Mouse (Mus musculus) MEL (cell line): ENCODE results near the gene Homer2. TPM values are rescaled to one million over a fixed set of nuclear protein-coding genes. Genes with fewer than 3 reads are reported as not detected.
A peak's percentile ranks its signal among the peaks of the same experiment; 100 is the strongest.

Experiments
- DNase-seq: peaks from one replicate; pipeline ENCODE4 v3.0.0; 2011; ENCODE audit warnings: low read depth, low spot score
- H3K27ac ChIP-seq: 2 replicates; pipeline ENCODE4 v1.5.1; 2012; ENCODE audit warnings: low read depth, mild to moderate bottlenecking, control low read depth, low read length, moderate library complexity; ENCODE audit not compliant: control insufficient read depth
- H3K27me3 ChIP-seq, 2 experiments: fragments of 150-350 bp in 1 of 2; sonication (generic) in 1 of 2; 2 replicates each; pipeline ENCODE4 v1.6.1; 2012; ENCODE audit warnings: low read length in 2 of 2, mild to moderate bottlenecking in 2 of 2, improper control_type of control experiment in 1 of 2, moderate library complexity in 1 of 2; ENCODE audit not compliant: insufficient read depth in 2 of 2, control insufficient read depth in 1 of 2
- H3K36me3 ChIP-seq, 2 experiments: 2 replicates each; pipeline ENCODE4 v1.6.1; 2012 to 2014; ENCODE audit warnings: low read length in 2 of 2, improper control_type of control experiment in 1 of 2, inconsistent platforms in 1 of 2, mild to moderate bottlenecking in 1 of 2; ENCODE audit not compliant: insufficient read depth in 2 of 2, control insufficient read depth in 1 of 2
- H3K4me1 ChIP-seq, 2 experiments: fragments of 150-350 bp in 1 of 2; sonication (generic) in 1 of 2; 2 replicates each; pipeline ENCODE4 v1.6.1; 2012; ENCODE audit warnings: low read length in 2 of 2, improper control_type of control experiment in 1 of 2, mild to moderate bottlenecking in 1 of 2; ENCODE audit not compliant: insufficient read depth in 2 of 2, control insufficient read depth in 1 of 2
- H3K4me3 ChIP-seq, 2 experiments: fragments of 150-350 bp in 1 of 2; sonication (generic) in 1 of 2; 2 replicates each; pipeline ENCODE4 v1.5.1; 2012; ENCODE audit warnings: low read depth in 2 of 2, low read length in 2 of 2, mild to moderate bottlenecking in 2 of 2, moderate library complexity in 2 of 2, control low read depth in 1 of 2, improper control_type of control experiment in 1 of 2; ENCODE audit not compliant: control insufficient read depth in 1 of 2, insufficient read depth in 1 of 2
- H3K79me2 ChIP-seq: 2 replicates; pipeline ENCODE4 v1.6.1; 2012; ENCODE audit warnings: mild to moderate bottlenecking, low read length, moderate library complexity; ENCODE audit not compliant: control insufficient read depth, poor library complexity, insufficient read depth
- H3K9ac ChIP-seq: 2 replicates; pipeline ENCODE4 v1.6.1; 2012; ENCODE audit warnings: low read depth, mild to moderate bottlenecking, control low read depth, low read length, moderate library complexity; ENCODE audit not compliant: control insufficient read depth, poor library complexity, severe bottlenecking
- H3K9me3 ChIP-seq: fragments of 150-350 bp; sonication (generic); replicated peaks from 2 replicates; pipeline ENCODE4 v1.6.1; 2012; ENCODE audit warnings: mild to moderate bottlenecking, low read length, improper control_type of control experiment, moderate library complexity; ENCODE audit not compliant: insufficient read depth
- CTCF ChIP-seq, 3 experiments: IDR thresholded peaks in 2 of 3; conservative IDR thresholded peaks in 1 of 3; 2 replicates each; pipeline ENCODE4 v1.5.1; 2011 to 2012; ENCODE audit warnings: low read length in 3 of 3, low read depth in 2 of 3, mild to moderate bottlenecking in 2 of 3, improper control_type of control experiment in 1 of 3, inconsistent platforms in 1 of 3, mixed read lengths in 1 of 3, moderate library complexity in 1 of 3; ENCODE audit not compliant: control insufficient read depth in 1 of 3, insufficient read depth in 1 of 3, poor library complexity in 1 of 3, severe bottlenecking in 1 of 3
- E2F4 ChIP-seq: IDR thresholded peaks from 2 replicates; pipeline ENCODE4 v1.6.1; 2011; ENCODE audit warnings: low read depth, low read length, improper control_type of control experiment, borderline replicate concordance
- EP300 ChIP-seq, 2 experiments: IDR thresholded peaks; 2 replicates each; pipeline ENCODE4 v1.6.1; 2011; ENCODE audit warnings: improper control_type of control experiment in 2 of 2, low read length in 2 of 2, low read depth in 1 of 2, mild to moderate bottlenecking in 1 of 2
- ETS1 ChIP-seq: IDR thresholded peaks from 2 replicates; pipeline ENCODE4 v1.6.1; 2012; ENCODE audit warnings: low read depth, mild to moderate bottlenecking, inconsistent platforms, low read length, improper control_type of control experiment, moderate library complexity
- GABPA ChIP-seq: IDR thresholded peaks from 2 replicates; pipeline ENCODE4 v1.6.1; 2012; ENCODE audit warnings: low read depth, mild to moderate bottlenecking, inconsistent platforms, low read length, improper control_type of control experiment, moderate library complexity
- GATA1 ChIP-seq: IDR thresholded peaks from 2 replicates; pipeline ENCODE4 v1.6.1; 2011; ENCODE audit warnings: low read depth, low read length, improper control_type of control experiment
- MAFK ChIP-seq: IDR thresholded peaks from 2 replicates; pipeline ENCODE4 v1.6.1; 2011; ENCODE audit warnings: low read depth, mild to moderate bottlenecking, low read length, improper control_type of control experiment, borderline replicate concordance
- MYB ChIP-seq: IDR thresholded peaks from 2 replicates; pipeline ENCODE4 v1.6.1; 2011; ENCODE audit warnings: mild to moderate bottlenecking, low read depth, low read length, improper control_type of control experiment
- NELFE ChIP-seq: IDR thresholded peaks from 2 replicates; pipeline ENCODE4 v1.6.1; 2011; ENCODE audit warnings: low read depth, low read length, improper control_type of control experiment
- NRF1 ChIP-seq: IDR thresholded peaks from 2 replicates; pipeline ENCODE4 v1.6.1; 2014; ENCODE audit warnings: low read depth, mild to moderate bottlenecking, inconsistent platforms, low read length, improper control_type of control experiment, moderate library complexity; ENCODE audit not compliant: poor library complexity, insufficient read depth, severe bottlenecking
- POLR2A ChIP-seq, 2 experiments: IDR thresholded peaks; 2 replicates each; pipeline ENCODE4 v1.6.1; 2011 to 2012; ENCODE audit warnings: low read length in 2 of 2, mild to moderate bottlenecking in 2 of 2, control low read depth in 1 of 2, improper control_type of control experiment in 1 of 2, low read depth in 1 of 2, moderate library complexity in 1 of 2; ENCODE audit not compliant: control insufficient read depth in 1 of 2, insufficient read depth in 1 of 2, poor library complexity in 1 of 2
- RCOR1 ChIP-seq: IDR thresholded peaks from 2 replicates; pipeline ENCODE4 v1.6.1; 2012; ENCODE audit warnings: low read depth, mild to moderate bottlenecking, inconsistent platforms, low read length, improper control_type of control experiment
- ZKSCAN1 ChIP-seq: IDR thresholded peaks from 2 replicates; pipeline ENCODE4 v1.6.1; 2012; ENCODE audit warnings: low read depth, mild to moderate bottlenecking, inconsistent platforms, low read length, improper control_type of control experiment, moderate library complexity
- polyA plus RNA-seq, 2 experiments: library from polyadenylated mRNA; stranded (reverse) in 1 of 2; unstranded in 1 of 2; fragments of >175 nt in 1 of 2; fragments of >200 nt in 1 of 2; gene quantifications; 2 replicates each; pipeline versions ENCODE4 v1.2.1 to v1.2.4; 2012; ENCODE audit warnings: low replicate concordance in 2 of 2, low read depth in 1 of 2; ENCODE audit not compliant: insufficient read length in 2 of 2, insufficient read depth in 1 of 2, missing spikeins in 1 of 2
- total RNA-seq: library from RNA; depleted of rRNA; stranded (reverse); fragments of 300-350 nt; gene quantifications from 2 replicates; pipeline ENCODE4 v1.2.3, GENCODE M21; 2012

The Homer2 gene
- total and polyA plus RNA-seq, 3 experiments = 18.4 to 39.0 TPM; not detected in 1

DNA sequence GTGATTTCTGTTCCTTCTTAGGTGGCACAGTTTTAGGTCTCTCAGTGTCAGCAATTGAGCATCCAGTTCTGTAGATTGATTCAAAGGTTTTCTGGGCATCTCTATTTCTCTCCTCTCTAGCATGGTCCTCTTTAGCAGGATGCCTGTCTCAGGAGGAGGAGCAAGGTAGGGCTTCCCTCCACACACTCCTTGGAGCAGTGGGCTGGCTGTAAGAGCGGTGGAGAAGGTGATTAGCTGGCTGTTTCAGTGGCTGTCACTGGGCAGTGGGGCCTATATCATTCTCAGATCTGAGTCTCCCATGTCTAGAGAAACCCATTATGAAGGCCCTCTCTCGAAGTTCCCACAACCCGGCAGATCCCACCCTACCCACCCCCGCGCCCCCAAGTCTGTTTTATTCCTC is 139.9 kb downstream of the Homer2 start:
- Histone ChIP-seq H3K9ac (no peak overlapping the region), H3K27me3 (peaks cover 0 to 5% of the 10 kb centered on the region in 2 experiments; a peak in 3 of 4 replicates), H3K27ac (no peak overlapping the region), H3K4me3 (no peak overlapping the region), H3K9me3 (no peaks in the 10 kb centered on the region), H3K36me3 (no peaks in the 10 kb centered on the region), H3K4me1 (peaks cover 2 to 4% of the 10 kb centered on the region in 2 experiments; a peak in 3 of 4 replicates), H3K79me2 (peaks cover 10% of the 10 kb centered on the region)
- DNase-seq = no peak
- TF ChIP-seq E2F4 = no peak
- TF ChIP-seq POLR2A (IDR thresholded peaks at IDR 0.05; ENCODE audit: control insufficient read depth in 1 of 2, insufficient read depth in 1 of 2, low read depth in 1 of 2, low read length in 2 of 2, poor library complexity in 1 of 2) = no peak
- no peak for TF ChIP-seq CTCF (IDR thresholded peaks at IDR 0.05 in 2 of 3, conservative IDR thresholded peaks at IDR 0.05 in 1 of 3; ENCODE audit: control insufficient read depth in 1 of 3, insufficient read depth in 1 of 3, low read depth in 2 of 3, low read length in 3 of 3, poor library complexity in 1 of 3, severe bottlenecking in 1 of 3)
- TF ChIP-seq RCOR1 = no peak

DNA sequence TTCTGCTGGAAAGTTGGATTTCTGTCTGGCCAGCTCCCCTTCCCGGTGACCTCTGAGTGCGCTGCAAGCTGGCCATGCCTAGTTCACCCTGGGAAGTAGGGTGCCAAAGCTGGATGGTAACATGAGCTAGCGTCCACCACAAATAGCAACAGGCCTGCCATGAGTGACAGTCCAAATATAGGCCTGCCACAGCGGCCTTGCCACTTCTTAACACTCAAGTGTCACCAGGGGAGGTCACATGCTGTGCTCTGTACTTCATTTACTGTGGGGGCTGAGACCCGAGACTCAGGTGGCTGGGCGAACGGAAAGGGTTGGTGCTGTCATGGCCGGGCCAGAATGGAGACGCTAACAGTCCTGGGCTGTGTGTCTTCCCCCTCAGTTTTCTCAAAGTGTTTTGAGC is 140.4 kb downstream of the Homer2 start, which contains the start of gene Fsd2:
Gene Fsd2, minus strand, starts transcription at position 53 of the 400 bp plus-strand sequence.
- Histone ChIP-seq H3K4me1 (peaks cover 2 to 4% of the 10 kb centered on the region in 2 experiments; a peak in 2 of 4 replicates), H3K9ac (no peak within 1 kb of the TSS), H3K36me3 (no peaks in the 10 kb centered on the region), H3K79me2 (peaks cover 7% of the 10 kb centered on the region), H3K27ac (no peak within 1 kb of the TSS), H3K9me3 (no peaks in the 10 kb centered on the region), H3K27me3 (peaks cover 0 to 5% of the 10 kb centered on the region in 2 experiments; a peak in 3 of 4 replicates), H3K4me3 (no peak within 1 kb of the TSS)
- DNase-seq = no peak
- TF ChIP-seq GABPA = no peak
- TF ChIP-seq ZKSCAN1 = no peak
- TF ChIP-seq MAFK = no peak
- TF ChIP-seq RCOR1 = no peak
- TF ChIP-seq NELFE = no peak
- TF ChIP-seq NRF1 = no peak
- no peak for TF ChIP-seq ETS1
- no peak for TF ChIP-seq EP300 (IDR thresholded peaks at IDR 0.05; ENCODE audit: low read depth in 1 of 2, low read length in 2 of 2)

GRCm38 (mm10) chr7:81566332-81566731 is 141.0 kb downstream of the Homer2 start:
- no peak for DNase-seq
- H3K27ac ChIP-seq = no peak overlapping the region
- H3K36me3 ChIP-seq = no peaks in the 10 kb centered on the region
- peaks cover 1% of the 10 kb centered on the region; the same call in 1 of the 2 replicates for H3K79me2 ChIP-seq
- no peak overlapping the region for H3K9ac ChIP-seq
- H3K9me3 ChIP-seq = no peaks in the 10 kb centered on the region
- TF ChIP-seq RCOR1 = 0 out of 2 replicates have a peak, but pooled peaks have one; percentile 12
- TF ChIP-seq GATA1 = 0 out of 2 replicates have a peak, but pooled peaks have one; percentile 35
- TF ChIP-seq E2F4 = no peak
- TF ChIP-seq MYB = no peak
- peaks cover 2 to 4% of the 10 kb centered on the region in 2 experiments; a peak in 2 of 4 replicates for H3K4me1 ChIP-seq
- H3K4me3 ChIP-seq = no peak overlapping the region
- peaks cover 0 to 5% of the 10 kb centered on the region in 2 experiments; a peak in 3 of 4 replicates for H3K27me3 ChIP-seq
